Mouse (Mus musculus) C2C12 (cell line): ENCODE measurements around the gene Mpdz. TPM values are rescaled to one million over a fixed set of nuclear protein-coding genes. Genes with fewer than 3 reads are reported as not detected.

Source experiments
- H3K27me3 ChIP-seq: one replicate; pipeline ENCODE4 v1.6.1; 2011; ENCODE audit not compliant: control insufficient read depth, insufficient read depth, insufficient read length
- H3K36me3 ChIP-seq: one replicate; pipeline ENCODE4 v1.6.1; 2011; ENCODE audit not compliant: control insufficient read depth, insufficient read depth
- H3K4me3 ChIP-seq: one replicate; pipeline ENCODE4 v1.5.1; 2011; ENCODE audit warnings: mild to moderate bottlenecking, control low read depth; ENCODE audit not compliant: poor library complexity, insufficient read depth, severe bottlenecking
- H3K79me2 ChIP-seq: one replicate; pipeline ENCODE4 v1.6.1; 2011; ENCODE audit not compliant: control insufficient read depth, insufficient read depth
- H3K79me3 ChIP-seq: one replicate; pipeline ENCODE4 v1.6.1; 2011; ENCODE audit warnings: low read depth, control low read depth
- H3ac ChIP-seq: one replicate; pipeline ENCODE3; 2011; ENCODE audit warnings: low read depth; ENCODE audit not compliant: control insufficient read depth, insufficient read length
- CEBPB ChIP-seq: IDR thresholded peaks from one replicate; pipeline ENCODE4 v1.6.1; 2011; ENCODE audit warnings: low read depth, mild to moderate bottlenecking, control low read depth, moderate library complexity
- CTCF ChIP-seq: IDR thresholded peaks from one replicate; pipeline ENCODE4 v1.5.1; 2011; ENCODE audit not compliant: control insufficient read depth, insufficient read depth, insufficient read length
- FOSL1 ChIP-seq: IDR thresholded peaks from one replicate; pipeline ENCODE4 v1.8.0; 2011; ENCODE audit warnings: mild to moderate bottlenecking, low read length; ENCODE audit not compliant: poor library complexity, insufficient read depth, severe bottlenecking
- MAX ChIP-seq: IDR thresholded peaks from one replicate; pipeline ENCODE4 v1.6.1; 2011; ENCODE audit warnings: mild to moderate bottlenecking, control low read depth
- MYOD1 ChIP-seq: IDR thresholded peaks from one replicate; pipeline ENCODE4 v1.6.1; 2011; ENCODE audit warnings: low read depth; ENCODE audit not compliant: control insufficient read depth, insufficient read length
- MYOG ChIP-seq: IDR thresholded peaks from one replicate; pipeline ENCODE4 v1.6.1; 2011; ENCODE audit not compliant: control insufficient read depth, insufficient read length; ENCODE audit errors: extremely low read depth
- USF1 ChIP-seq: IDR thresholded peaks from one replicate; pipeline ENCODE4 v1.6.1; 2011; ENCODE audit warnings: low read depth, mild to moderate bottlenecking, control low read depth, moderate library complexity
- polyA plus RNA-seq: library from polyadenylated mRNA; unstranded; fragments of >200 nt; fragmentation: generic; extraction: Trizol; gene quantifications from one replicate; pipeline ENCODE4 v1.2.1, GENCODE M21; 2012; ENCODE audit warnings: missing spikeins

Mpdz gene
- polyA plus RNA-seq, 1 experiment: 13.4 TPM

GRCm38 (mm10) chr4:81313246-81313645, 129.4 kb downstream of the Mpdz start:
- peaks cover 19% of the 10 kb centered on the region for H3K36me3 ChIP-seq
- H3K79me2 ChIP-seq: no peaks in the 10 kb centered on the region
- no peaks in the 10 kb centered on the region for H3K27me3 ChIP-seq
- no peaks in the 10 kb centered on the region for H3K79me3 ChIP-seq
- H3ac ChIP-seq: no peak overlapping the region
- TF ChIP-seq CTCF (no peak), USF1 (no peak), MYOD1 (no peak), CEBPB (no peak), MAX (no peak), FOSL1 (no peak), MYOG (no peak)
- no peak overlapping the region for H3K4me3 ChIP-seq

- Histone ChIP-seq H3K79me3 (no peaks in the 10 kb centered on the region), H3K4me3 (no peak overlapping the region), H3K36me3 (peaks cover 29% of the 10 kb centered on the region), H3ac (no peak overlapping the region), H3K27me3 (no peaks in the 10 kb centered on the region), H3K79me2 (no peaks in the 10 kb centered on the region)
- TF ChIP-seq USF1 (no peak), CEBPB (peak; percentile 93)
Measured at GRCm38 (mm10) chr4:81310168-81310474, 132.5 kb downstream of the Mpdz start.

GRCm38 (mm10) chr4:81309473-81310167, 133.0 kb downstream of the Mpdz start:
- no peaks in the 10 kb centered on the region for H3K27me3 ChIP-seq
- TF ChIP-seq CEBPB: peak; percentile 83
- no peak for TF ChIP-seq FOSL1
- TF ChIP-seq USF1: no peak
- no peak for TF ChIP-seq MYOD1
- TF ChIP-seq CTCF: no peak
- no peaks in the 10 kb centered on the region for H3K79me3 ChIP-seq
- no peak overlapping the region for H3K4me3 ChIP-seq
- H3K36me3 ChIP-seq: peaks cover 30% of the 10 kb centered on the region
- no peak overlapping the region for H3ac ChIP-seq
- no peaks in the 10 kb centered on the region for H3K79me2 ChIP-seq

- no peak overlapping the region for H3K4me3 ChIP-seq
- H3K79me3 ChIP-seq: no peaks in the 10 kb centered on the region
- no peaks in the 10 kb centered on the region for H3K79me2 ChIP-seq
- H3ac ChIP-seq: no peak overlapping the region
- TF ChIP-seq CTCF (no peak), MAX (no peak), USF1 (no peak), MYOD1 (no peak), MYOG (no peak), FOSL1 (no peak), CEBPB (no peak)
- peaks cover 38% of the 10 kb centered on the region for H3K36me3 ChIP-seq
- H3K27me3 ChIP-seq: no peaks in the 10 kb centered on the region
Measured at GRCm38 (mm10) chr4:81307596-81308265, 134.9 kb downstream of the Mpdz start.

- TF ChIP-seq FOSL1: no peak
- peak; percentile 19 for TF ChIP-seq MAX
- Histone ChIP-seq H3K27me3 (no peaks in the 10 kb centered on the region), H3K4me3 (no peak overlapping the region), H3ac (no peak overlapping the region), H3K79me3 (no peaks in the 10 kb centered on the region), H3K36me3 (peaks cover 20% of the 10 kb centered on the region), H3K79me2 (no peaks in the 10 kb centered on the region)
Measured at GRCm38 (mm10) chr4:81302056-81302455, 140.6 kb downstream of the Mpdz start.

GRCm38 (mm10) chr4:81298384-81298783, 144.2 kb downstream of the Mpdz start:
- Histone ChIP-seq H3K4me3 (no peak overlapping the region), H3K79me3 (no peaks in the 10 kb centered on the region), H3ac (no peak overlapping the region), H3K27me3 (no peaks in the 10 kb centered on the region), H3K79me2 (no peaks in the 10 kb centered on the region), H3K36me3 (peaks cover 15% of the 10 kb centered on the region)
- no peak for TF ChIP-seq FOSL1
- no peak for TF ChIP-seq MYOG
- TF ChIP-seq USF1: no peak
- TF ChIP-seq MYOD1: no peak
- no peak for TF ChIP-seq CEBPB
- no peak for TF ChIP-seq MAX
- no peak for TF ChIP-seq CTCF
